Mouse (Mus musculus) CH12.LX (cell line): Measurements from ENCODE around the gene Fkbp4. TPM values are rescaled to one million over a fixed set of nuclear protein-coding genes. Genes with fewer than 3 reads are reported as not detected.
A peak's percentile ranks its signal among the peaks of the same experiment; 100 is the strongest.

Experiments
- DNase-seq: peaks from one replicate; pipeline ENCODE4 v3.0.0-alpha.2; 2013; ENCODE audit errors: extremely low read depth
- H3K27ac ChIP-seq: 2 replicates; pipeline ENCODE4 v1.5.1; 2012; ENCODE audit warnings: low read depth, mild to moderate bottlenecking, control low read depth, moderate library complexity; ENCODE audit not compliant: insufficient read depth
- H3K27me3 ChIP-seq: replicated peaks from 2 replicates; pipeline ENCODE3; 2012; ENCODE audit warnings: inconsistent platforms
- H3K36me3 ChIP-seq, 2 experiments: replicated peaks in 1 of 2; 2 replicates each; pipeline versions ENCODE3 to v1.6.1; 2012; ENCODE audit warnings: inconsistent platforms in 1 of 2, low read length in 1 of 2, mild to moderate bottlenecking in 1 of 2, mixed read lengths in 1 of 2, moderate library complexity in 1 of 2; ENCODE audit not compliant: control insufficient read depth in 1 of 2, insufficient read depth in 1 of 2
- H3K4me1 ChIP-seq, 2 experiments: 2 replicates each; pipeline ENCODE4 v1.6.1; 2012; ENCODE audit warnings: inconsistent platforms in 1 of 2, moderate library complexity in 1 of 2; ENCODE audit not compliant: insufficient read depth in 2 of 2, control insufficient read depth in 1 of 2
- H3K4me2 ChIP-seq: 2 replicates; pipeline ENCODE4 v1.6.1; 2012; ENCODE audit warnings: low read depth, mild to moderate bottlenecking, control low read depth; ENCODE audit not compliant: poor library complexity, insufficient read depth, severe bottlenecking
- H3K4me3 ChIP-seq, 3 experiments: fragments of 150-350 bp in 1 of 3; sonication (generic) in 1 of 3; replicated peaks in 1 of 3; 2 replicates each; pipeline versions ENCODE3 to v1.5.1; 2011 to 2012; ENCODE audit warnings: low read depth in 2 of 3, low read length in 2 of 3, mild to moderate bottlenecking in 2 of 3, moderate library complexity in 2 of 3, control low read depth in 1 of 3, improper control_type of control experiment in 1 of 3, inconsistent platforms in 1 of 3, mixed read lengths in 1 of 3; ENCODE audit not compliant: poor library complexity in 1 of 3
- H3K79me2 ChIP-seq: replicated peaks from 2 replicates; pipeline ENCODE4 v1.6.1; 2012; ENCODE audit warnings: mild to moderate bottlenecking, moderate library complexity; ENCODE audit not compliant: control insufficient read depth, poor library complexity, insufficient read depth, severe bottlenecking; ENCODE audit errors: extremely low read depth
- H3K9ac ChIP-seq: 2 replicates; pipeline ENCODE4 v1.6.1; 2012; ENCODE audit warnings: low read depth, mild to moderate bottlenecking, control low read depth, moderate library complexity; ENCODE audit not compliant: insufficient read depth
- H3K9me3 ChIP-seq: replicated peaks from 2 replicates; pipeline ENCODE3; 2012; ENCODE audit warnings: low read length, inconsistent platforms, mixed read lengths
- CHD1 ChIP-seq: IDR thresholded peaks from 2 replicates; pipeline ENCODE4 v1.6.1; 2012; ENCODE audit warnings: low read depth, low read length, improper control_type of control experiment, inconsistent platforms
- CHD2 ChIP-seq: IDR thresholded peaks from 2 replicates; pipeline ENCODE4 v1.6.1; 2011; ENCODE audit warnings: low read length, improper control_type of control experiment
- E2F4 ChIP-seq: IDR thresholded peaks from 2 replicates; pipeline ENCODE4 v1.6.1; 2011; ENCODE audit warnings: low read depth, low read length, improper control_type of control experiment; ENCODE audit not compliant: insufficient replicate concordance
- EP300 ChIP-seq: IDR thresholded peaks from 2 replicates; pipeline ENCODE4 v1.6.1; 2011; ENCODE audit warnings: low read length, improper control_type of control experiment
- GABPA ChIP-seq: IDR thresholded peaks from 2 replicates; pipeline ENCODE4 v1.6.1; 2012; ENCODE audit warnings: low read depth, low read length, improper control_type of control experiment, inconsistent platforms; ENCODE audit not compliant: insufficient replicate concordance
- HCFC1 ChIP-seq: IDR thresholded peaks from 2 replicates; pipeline ENCODE4 v1.6.1; 2012; ENCODE audit warnings: low read depth, mild to moderate bottlenecking, inconsistent platforms, low read length, improper control_type of control experiment
- MAFK ChIP-seq: IDR thresholded peaks from 2 replicates; pipeline ENCODE4 v1.6.1; 2011; ENCODE audit warnings: low read length, improper control_type of control experiment; ENCODE audit not compliant: insufficient replicate concordance
- MAX ChIP-seq: IDR thresholded peaks from 2 replicates; pipeline ENCODE4 v1.6.1; 2011; ENCODE audit warnings: low read length, improper control_type of control experiment
- MAZ ChIP-seq: IDR thresholded peaks from 2 replicates; pipeline ENCODE4 v1.6.1; 2012; ENCODE audit warnings: low read depth, mild to moderate bottlenecking, inconsistent platforms, low read length, improper control_type of control experiment, moderate library complexity
- MXI1 ChIP-seq: IDR thresholded peaks from 2 replicates; pipeline ENCODE4 v1.6.1; 2011; ENCODE audit warnings: mild to moderate bottlenecking, low read depth, low read length, improper control_type of control experiment
- POLR2A ChIP-seq: IDR thresholded peaks from 2 replicates; pipeline ENCODE4 v1.6.1; 2011; ENCODE audit warnings: low read depth, mild to moderate bottlenecking, improper control_type of control experiment, low read length
- SIN3A ChIP-seq: IDR thresholded peaks from 2 replicates; pipeline ENCODE4 v1.6.1; 2012; ENCODE audit warnings: low read length, improper control_type of control experiment, inconsistent platforms
- UBTF ChIP-seq: IDR thresholded peaks from 2 replicates; pipeline ENCODE4 v1.6.1; 2012; ENCODE audit warnings: low read depth, mild to moderate bottlenecking, inconsistent platforms, low read length, improper control_type of control experiment, moderate library complexity
- dilution Hi-C: fragments of 300-500 bp; cut with MboI; formaldehyde crosslinking; loops from 2 replicates; pipeline ENCODE4 v1.14.3; 2020; ENCODE audit warnings: low sequenced_read_pairs; ENCODE audit not compliant: extremely low pct_unique_long_range_greater_than_20kb, extremely low pct_ligation_motif_present
- in situ Hi-C: fragments of 300-500 bp; cut with MboI; formaldehyde crosslinking; loops from 3 replicates; pipeline ENCODE4 v1.14.3; 2019; ENCODE audit warnings: low sequenced_read_pairs, low pct_ligation_motif_present, low pct_unique_long_range_greater_than_20kb, mixed read lengths
- polyA plus RNA-seq: library from polyadenylated mRNA; unstranded; fragments of >175 nt; gene quantifications from 2 replicates; pipeline ENCODE4 v1.2.1, GENCODE M21; 2012; ENCODE audit warnings: low read depth; ENCODE audit not compliant: insufficient read length
- total RNA-seq, 2 experiments: library from RNA; depleted of rRNA; stranded (reverse); fragments of 300-350 nt in 1 of 2; fragments of >200 nt in 1 of 2; gene quantifications; 2 replicates each; pipeline ENCODE4 v1.2.3; 2012 to 2014

Fkbp4 gene
- total and polyA plus RNA-seq, 3 experiments: 198 to 304 (median 265) TPM

GRCm38 (mm10) chr6:128437731-128438316 is 653 bp downstream of the Fkbp4 start:
- TF ChIP-seq E2F4 (no peak), MXI1 (peak; percentile 50), CHD2 (no peak), SIN3A (peak; percentile 68), EP300 (no peak), CHD1 (no peak), UBTF (0 out of 2 replicates have a peak, but pooled peaks have one; percentile 9), MAX (peak; percentile 27; the same call in 1 of the 2 replicates), HCFC1 (peak; percentile 84), POLR2A (peak; percentile 33; the same call in 1 of the 2 replicates), GABPA (no peak), MAFK (no peak)

GRCm38 (mm10) chr6:128437288-128437687 is 1.2 kb downstream of the Fkbp4 start:
- Histone ChIP-seq H3K36me3 (peaks cover 41 to 46% of the 10 kb centered on the region in 2 experiments), H3K79me2 (peaks cover 27% of the 10 kb centered on the region), H3K27me3 (no peaks in the 10 kb centered on the region), H3K9me3 (no peaks in the 10 kb centered on the region), H3K27ac (no peak overlapping the region), H3K4me2 (peak overlapping the region; percentile 89), H3K9ac (peak overlapping the region; percentile 87), H3K4me3 (peak overlapping the region; percentile 86 to 100 (median 99)), H3K4me1 (peaks cover 5 to 18% of the 10 kb centered on the region in 2 experiments; a peak in 3 of 4 replicates)
- TF ChIP-seq MAZ: no peak
- in situ Hi-C loops (no loop called here), dilution Hi-C loops (no loop called here)
- DNase-seq: no peak

More at GRCm38 (mm10) chr6:128437731-128438316, 653 bp downstream of the Fkbp4 start:
- Histone ChIP-seq H3K4me1 (peaks cover 5 to 18% of the 10 kb centered on the region in 2 experiments; a peak in 3 of 4 replicates), H3K4me3 (peak overlapping the region; percentile 86 to 100 (median 99)), H3K4me2 (peak overlapping the region; percentile 89), H3K27ac (peak overlapping the region; percentile 39), H3K79me2 (peaks cover 27% of the 10 kb centered on the region), H3K36me3 (peaks cover 36 to 40% of the 10 kb centered on the region in 2 experiments), H3K27me3 (no peaks in the 10 kb centered on the region), H3K9me3 (no peaks in the 10 kb centered on the region), H3K9ac (peak overlapping the region; percentile 87)
- in situ Hi-C loops (no loop called here), dilution Hi-C loops (no loop called here)
- DNase-seq: no peak
